Mouse (Mus musculus) induced T-regulatory cell, adult 2 months (primary cell): ENCODE measurements around the gene Gm49325.

Source experiments
- DNase-seq: peaks from one replicate; pipeline ENCODE4 v3.0.0-alpha.2; 2012; ENCODE audit warnings: low read depth

The Gm49325 gene

DNA sequence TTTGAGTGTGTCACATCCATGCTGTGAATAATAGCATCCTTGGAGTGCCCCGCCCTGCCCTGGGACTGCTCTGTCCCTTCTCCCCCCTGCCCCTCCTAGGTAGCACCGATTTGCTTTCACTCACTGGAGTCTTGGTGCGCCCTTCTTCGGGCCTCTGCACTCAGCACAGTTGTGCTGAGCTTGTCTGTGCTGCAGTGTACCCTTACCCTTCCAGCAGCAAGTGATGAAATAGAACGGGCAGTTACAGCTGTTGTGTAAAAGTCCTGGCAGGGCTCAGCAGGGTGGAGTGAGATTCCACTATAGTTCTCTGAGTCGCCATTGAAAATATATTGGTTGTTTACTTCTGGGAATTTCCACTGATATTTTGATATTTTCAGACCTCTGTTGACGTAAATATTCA lies 20.0 kb downstream of the Gm49325 start:
- DNase-seq = no peak

GRCm38 (mm10) chr10:77626591-77626990 lies 20.6 kb downstream of the Gm49325 start:
- DNase-seq = no peak

DNA sequence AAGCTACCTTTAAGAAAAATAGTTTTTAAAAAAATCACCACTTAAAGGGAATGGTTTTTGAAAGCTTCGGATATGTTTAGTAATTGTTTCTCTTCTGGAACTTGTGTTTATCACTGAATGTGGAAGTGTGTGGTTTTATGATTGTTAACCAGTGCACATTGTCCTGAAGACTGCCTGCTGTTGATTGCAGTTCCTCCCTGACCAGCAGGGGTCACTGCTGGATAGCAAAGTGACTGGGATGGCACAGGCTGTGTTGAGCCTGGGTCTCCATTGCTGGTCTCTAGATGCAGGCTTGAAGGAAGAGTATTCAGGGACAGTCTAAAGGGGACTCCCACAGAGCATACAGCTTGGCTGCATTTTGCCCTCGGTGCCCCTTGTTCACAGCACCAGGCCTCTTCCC lies 21.5 kb downstream of the Gm49325 start:
- DNase-seq = peak; percentile 91

DNA sequence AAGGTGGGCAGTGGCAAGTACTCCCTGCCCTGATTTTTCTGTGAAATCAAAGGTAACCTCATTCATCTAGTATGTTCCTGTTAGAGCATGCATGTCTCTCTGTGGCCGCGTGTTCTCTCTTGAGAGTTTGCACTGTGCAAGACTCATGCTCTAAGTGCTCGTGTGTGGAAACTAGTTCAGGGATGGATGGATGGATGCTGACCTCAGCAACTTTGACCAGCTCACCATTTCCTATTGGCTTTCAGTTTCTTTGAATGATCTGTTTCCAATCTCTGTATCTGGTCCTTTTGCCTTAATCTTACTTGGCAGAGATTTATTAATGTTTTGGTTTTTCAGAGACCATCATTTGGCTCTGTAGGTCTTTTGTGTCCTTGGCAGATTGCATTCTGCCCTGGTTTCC lies 23.2 kb downstream of the Gm49325 start:
- DNase-seq = no peak

- peak; percentile 52 for DNase-seq
These were observed 24.0 kb downstream of the Gm49325 start for GRCm38 (mm10) chr10:77629970-77630369.

GRCm38 (mm10) chr10:77634016-77634415 lies 28.0 kb downstream of the Gm49325 start:
- no peak for DNase-seq

DNA sequence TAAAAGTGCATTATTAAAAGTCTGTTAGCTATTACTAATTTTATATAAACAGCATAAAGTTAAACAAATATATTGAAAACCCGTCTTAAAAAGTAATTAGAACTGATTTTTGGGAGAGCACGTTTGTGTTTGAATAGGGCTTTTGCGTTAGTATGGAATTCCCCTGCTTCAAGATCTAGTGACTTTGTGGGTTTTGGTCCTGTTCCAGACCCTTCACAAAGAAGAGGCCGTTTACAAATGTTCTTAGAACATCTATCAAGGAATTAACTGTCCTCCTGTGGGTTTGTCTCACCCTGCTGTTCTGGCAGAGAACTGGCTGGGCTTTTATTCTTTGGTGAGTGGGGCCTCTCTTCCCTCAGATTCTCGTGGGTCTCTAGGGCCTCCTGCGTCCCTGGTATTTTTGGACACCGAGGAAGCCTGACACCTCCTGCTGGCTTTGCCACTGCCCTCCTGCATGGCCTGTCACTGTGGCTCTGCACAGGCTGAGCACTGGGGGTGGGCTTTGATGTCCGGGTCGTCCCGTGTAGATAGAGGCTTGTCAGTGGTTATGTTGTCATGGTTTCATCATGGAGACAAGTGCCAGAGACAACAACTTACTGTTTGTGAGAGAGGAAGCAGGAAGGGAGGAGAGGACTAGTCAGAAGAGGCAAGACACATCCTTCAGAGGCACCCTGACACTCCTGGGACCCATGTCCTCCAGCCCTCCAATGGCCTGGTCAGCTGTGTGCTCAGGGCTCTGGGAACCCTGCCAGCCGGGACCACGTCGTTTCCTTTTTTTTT lies 28.6 kb downstream of the Gm49325 start:
- no peak for DNase-seq

DNA sequence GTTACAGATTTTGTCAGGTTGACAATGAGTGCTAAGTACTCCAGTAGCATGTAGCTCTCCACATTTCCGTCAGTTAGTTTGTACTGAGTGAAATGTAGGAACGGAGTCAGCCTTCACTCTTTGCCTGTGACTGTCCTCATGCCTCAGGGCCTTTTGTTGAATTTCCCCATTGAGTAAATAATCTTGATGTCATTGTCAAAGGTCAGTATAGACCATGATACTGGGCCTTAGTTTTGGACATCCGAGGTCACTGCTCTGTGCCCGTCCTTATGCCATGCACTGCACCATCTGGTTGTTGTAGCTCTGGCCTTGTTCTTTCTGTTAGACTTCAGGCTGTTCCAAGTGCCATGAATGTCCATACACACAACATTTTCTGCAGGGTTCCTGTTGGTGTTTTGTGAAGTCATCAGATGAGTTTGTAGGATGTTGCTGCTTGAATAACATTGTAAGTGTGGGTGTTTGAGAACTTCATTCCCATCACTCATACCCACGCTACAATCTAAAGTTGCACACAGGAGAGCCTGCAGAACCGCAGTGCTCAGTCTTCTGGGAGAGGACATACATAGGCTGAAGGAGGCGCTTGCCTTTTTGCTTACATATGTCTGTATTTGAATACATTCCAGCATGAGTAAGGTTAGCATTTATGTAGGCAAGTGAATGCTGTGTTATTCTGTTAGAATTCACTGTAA lies 30.4 kb downstream of the Gm49325 start:
- no peak for DNase-seq

GRCm38 (mm10) chr10:77638956-77639355 lies 33.0 kb downstream of the Gm49325 start:
- DNase-seq = no peak

DNA sequence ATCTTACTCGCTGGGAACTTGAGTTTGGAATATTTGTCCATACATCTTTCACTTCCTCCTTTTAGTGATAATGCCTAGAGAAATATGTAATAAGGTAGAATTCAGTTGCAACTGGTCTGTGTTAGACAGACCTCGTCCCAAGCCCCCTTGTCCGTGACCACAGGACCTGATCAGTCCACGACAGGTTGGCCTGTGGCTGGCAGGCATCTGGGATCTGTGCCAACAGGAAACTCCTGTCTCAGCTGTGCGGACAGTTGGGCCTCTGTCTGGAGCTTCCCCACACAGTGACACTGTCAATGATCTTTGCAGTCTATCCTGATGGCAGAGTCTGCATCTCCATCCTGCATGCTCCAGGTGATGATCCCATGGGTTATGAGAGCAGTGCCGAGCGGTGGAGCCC lies 37.2 kb downstream of the Gm49325 start:
- no peak for DNase-seq

DNA sequence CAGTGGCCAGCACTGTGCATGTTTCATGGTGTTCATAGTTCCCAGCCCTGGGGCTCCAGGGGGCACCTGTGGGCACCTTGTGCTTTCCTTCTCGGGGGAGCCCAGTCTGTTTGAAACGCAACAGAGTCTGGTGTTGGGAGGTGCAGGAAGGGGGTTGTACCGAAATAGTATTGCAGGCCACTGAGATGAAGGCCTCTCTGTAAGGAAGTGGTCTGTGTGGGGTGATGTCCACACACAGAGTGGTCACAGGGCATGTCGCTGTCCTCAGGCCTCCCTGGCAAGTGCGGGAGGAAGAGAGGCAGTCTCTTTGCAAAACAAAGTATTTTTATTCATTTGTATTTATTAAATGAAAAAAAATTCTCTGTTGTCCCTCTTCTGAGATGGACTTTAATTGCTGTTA lies 39.6 kb downstream of the Gm49325 start:
- no peak for DNase-seq

GRCm38 (mm10) chr10:77647461-77647860 lies 41.5 kb downstream of the Gm49325 start:
- DNase-seq = no peak

DNA sequence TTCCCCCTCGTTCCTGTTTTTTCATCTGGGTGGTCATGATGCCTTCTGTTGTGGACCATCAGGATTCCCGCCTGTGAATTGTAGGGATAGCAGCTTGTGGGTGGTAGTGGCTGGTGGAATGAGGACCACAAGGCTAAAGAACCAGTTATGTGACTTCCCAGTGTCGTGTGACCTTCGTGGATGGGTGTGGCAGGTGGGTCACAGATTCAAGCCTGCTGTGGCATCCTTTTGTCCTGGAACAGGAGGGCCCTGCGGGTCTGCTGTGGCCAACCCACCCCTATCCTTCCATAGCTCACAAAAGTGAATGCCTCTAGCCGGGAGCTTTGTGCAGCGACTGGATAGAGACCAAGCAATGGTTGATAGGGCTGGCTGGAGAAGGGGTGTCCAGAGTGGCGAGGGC lies 41.9 kb downstream of the Gm49325 start:
- DNase-seq = no peak

- DNase-seq = no peak
These were observed 46.0 kb downstream of the Gm49325 start for GRCm38 (mm10) chr10:77652046-77652445.

DNA sequence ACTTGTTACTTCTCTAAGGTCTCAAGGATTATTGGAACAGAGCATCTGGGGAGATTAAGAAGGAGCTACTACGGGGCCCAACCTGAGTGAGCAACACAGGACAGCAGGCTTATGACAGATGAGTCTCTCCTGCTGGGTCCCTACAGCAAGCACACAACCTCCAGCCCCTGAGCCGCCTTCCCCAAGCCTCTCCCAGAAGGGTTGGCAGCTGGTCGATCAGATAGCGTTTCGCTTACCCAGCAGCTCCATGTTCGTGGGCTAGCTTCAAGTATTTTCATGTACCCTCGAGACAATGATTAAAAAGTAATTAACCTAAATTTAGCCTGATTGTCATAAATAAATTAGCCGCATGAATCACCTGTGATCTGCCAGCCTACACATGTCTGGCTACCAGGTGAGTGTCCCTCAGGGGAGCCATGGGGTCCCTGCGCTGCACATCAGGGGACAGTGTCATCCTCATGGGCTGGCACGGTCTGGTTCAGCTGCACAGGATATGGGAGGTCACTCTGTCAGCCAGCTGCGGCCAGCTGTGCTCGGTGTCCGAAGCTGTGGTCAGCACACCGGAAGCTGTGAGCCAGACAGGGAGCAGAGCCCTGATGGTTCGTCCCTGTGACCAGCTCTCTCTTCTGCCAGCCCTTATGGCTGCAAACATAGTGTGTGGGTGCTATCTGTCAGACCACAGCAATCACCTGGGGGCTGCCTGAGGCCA lies 52.4 kb downstream of the Gm49325 start:
- no peak for DNase-seq

- DNase-seq = no peak
These were observed 58.1 kb downstream of the Gm49325 start for GRCm38 (mm10) chr10:77663949-77664665.

DNA sequence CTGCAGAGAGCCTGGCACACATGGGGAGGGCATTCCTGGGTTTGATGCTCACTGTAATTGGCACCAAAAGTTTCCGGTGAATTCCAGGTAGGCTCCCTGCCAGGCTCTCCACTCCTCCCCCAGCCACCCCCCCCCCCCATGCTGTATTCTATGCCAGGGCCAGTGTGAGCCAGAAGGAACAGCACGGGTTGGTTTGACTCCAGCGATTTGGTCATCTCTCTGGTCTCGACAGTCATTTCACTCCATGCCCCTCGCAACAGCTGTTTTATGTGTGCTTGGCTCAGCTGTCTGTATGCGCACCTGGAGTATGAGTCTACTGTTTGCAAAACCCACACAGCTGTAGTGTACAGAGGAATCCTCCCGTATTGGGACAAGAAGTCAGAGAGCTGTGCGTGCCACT lies 60.3 kb downstream of the Gm49325 start:
- DNase-seq = no peak

DNA sequence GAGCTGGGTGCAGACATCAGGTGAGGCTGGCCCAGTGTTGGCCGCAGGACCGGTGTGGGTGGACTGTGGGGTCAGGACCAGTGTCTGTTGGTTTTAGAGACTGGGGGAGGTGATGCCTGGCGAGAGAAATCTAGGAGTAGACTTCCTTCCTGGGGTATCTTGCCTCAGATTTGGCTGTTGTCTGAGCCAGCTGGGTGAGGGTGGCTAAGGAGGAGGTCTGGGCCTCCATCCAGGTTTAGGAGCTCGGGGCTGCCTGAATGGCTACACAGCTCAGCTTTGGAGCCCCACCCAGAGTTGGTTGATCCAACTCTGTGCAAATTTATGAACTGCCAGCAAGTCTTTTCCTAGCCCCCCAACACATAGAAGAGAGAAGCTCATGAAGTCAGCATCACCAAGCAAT lies 61.4 kb downstream of the Gm49325 start:
- no peak for DNase-seq

DNA sequence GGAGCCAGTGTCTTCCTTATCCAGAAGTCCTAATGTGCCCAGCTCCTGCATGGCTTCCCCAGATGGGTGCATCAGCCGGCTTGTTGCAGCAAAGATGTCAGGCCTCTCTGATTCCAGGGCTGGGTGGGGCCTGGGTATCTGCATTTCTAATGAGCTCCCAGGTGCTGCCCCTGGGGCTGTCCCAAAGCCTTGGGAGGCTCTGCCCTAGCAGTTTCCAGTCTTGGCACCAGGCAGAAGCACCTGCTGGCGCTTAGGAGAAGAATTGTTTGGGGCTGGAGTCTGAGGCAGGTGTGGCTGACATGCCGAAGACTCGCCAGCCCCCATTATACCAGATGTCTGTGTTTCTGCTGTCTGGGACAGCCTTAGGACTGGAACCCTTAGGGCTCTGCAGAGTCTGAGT lies 64.7 kb downstream of the Gm49325 start:
- no peak for DNase-seq

DNA sequence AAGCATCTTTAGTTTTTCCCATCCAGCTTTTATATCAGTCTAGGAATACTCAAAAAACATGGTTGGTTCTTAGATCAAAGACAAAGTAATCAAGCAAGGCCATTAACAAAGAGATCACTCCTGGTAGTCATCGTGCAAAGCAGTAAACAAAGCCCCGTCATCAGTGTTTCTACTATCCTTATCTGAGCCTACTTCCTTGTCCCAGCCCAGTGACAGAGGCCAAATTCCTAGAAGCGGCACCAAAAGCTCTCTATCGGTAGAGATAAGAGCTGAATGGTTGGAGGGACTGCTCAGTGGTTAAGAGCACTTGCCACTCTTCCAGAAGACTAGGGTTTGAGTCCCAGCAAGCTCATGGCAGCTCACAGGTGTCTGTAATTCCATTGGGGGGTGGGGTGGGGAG lies 65.5 kb downstream of the Gm49325 start:
- no peak for DNase-seq

DNA sequence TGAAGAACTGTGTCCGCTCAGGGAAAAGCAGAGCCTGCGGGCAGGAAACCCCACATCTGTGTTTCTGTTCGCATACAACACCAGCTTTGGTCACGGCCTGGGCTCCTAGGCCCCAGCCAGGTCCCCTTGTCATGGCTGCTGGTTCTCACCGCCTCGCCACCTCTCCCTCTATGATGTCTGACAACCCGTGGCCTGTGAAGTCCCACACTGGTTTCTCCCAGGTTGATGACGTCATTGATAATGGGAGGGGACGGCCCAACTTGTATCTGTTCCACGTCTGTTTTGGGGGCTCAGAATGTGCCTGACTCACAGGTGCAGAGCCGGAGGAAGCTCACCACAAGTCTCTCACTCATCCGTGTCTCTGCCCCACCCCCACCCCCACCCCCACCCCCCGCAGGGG lies 67.8 kb downstream of the Gm49325 start:
- no peak for DNase-seq

DNA sequence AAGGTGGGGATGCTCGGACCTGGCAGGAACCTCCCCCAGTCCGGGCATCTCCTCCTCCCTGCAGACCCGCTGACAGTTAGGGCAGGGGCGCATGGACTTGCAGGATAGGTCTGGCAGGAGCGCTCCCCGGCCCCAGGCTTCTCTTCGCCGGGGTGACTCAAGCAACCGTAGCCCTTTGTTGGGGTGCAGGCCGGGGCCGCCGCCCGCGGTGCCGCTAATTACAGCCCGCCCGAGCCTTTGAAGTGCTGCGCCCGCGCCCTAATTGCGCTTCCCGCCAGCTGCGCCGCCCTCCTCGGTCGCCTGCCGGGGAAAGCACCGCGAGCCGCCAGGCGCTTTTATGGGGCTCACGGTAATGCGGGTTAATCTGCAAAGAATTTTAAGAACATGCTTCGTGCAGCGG lies 71.6 kb downstream of the Gm49325 start:
- DNase-seq = peak; percentile 32
